Mouse (Mus musculus): ENCODE results near the gene Gstm1.

DNA sequence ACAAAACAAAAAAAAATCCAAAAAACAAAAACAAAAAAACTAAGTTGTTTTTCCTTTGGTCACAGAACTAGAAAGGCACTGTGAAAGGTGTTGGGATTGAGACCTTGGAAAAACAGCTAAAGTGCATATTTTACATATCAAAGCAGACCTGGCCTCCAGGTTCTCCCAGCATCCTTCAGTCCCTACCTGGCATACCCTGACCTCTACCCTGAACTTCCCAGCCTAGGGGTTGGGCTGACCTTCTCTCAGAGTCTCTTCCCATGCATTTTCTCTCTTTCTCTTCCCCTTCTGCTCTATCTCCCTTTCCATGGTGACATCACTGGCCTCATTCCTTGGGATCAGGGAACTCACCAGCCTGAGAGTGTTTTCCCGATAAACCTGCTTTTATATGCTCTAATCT is 52.2 kb downstream of the Gstm1 start:
- TF ChIP-seq CTCF (IDR thresholded peaks at IDR 0.05; ENCODE audit: low read depth): no peak
- no peak for TF ChIP-seq EP300 (optimal IDR thresholded peaks at IDR 0.05)
